Mouse (Mus musculus) heart, postnatal 25 days (tissue): ENCODE measurements around the gene Zfp993. TPM values are rescaled to one million over a fixed set of nuclear protein-coding genes. Genes with fewer than 3 reads are reported as not detected.
"Not testable (repeated sequence)": the region's sequence is repeated elsewhere in the genome, so short reads cannot be mapped to it uniquely, and the experiment has no call there.

Source experiments
- DNase-seq: peaks from one replicate; pipeline ENCODE4 v3.0.0; 2022; ENCODE audit warnings: low spot score
- intact Hi-C: fragments of 180-260 bp; cut with DNase I; formaldehyde crosslinking; loops from one replicate; pipeline ENCODE4 v1.15.1; 2025
- total RNA-seq, 2 experiments: library from RNA; stranded (reverse); gene quantifications; 2 replicates each; pipeline ENCODE4 v1.2.3; 2021

Gene Zfp993
- total RNA-seq: 10 to 100 TPM in 1 of 2 experiments, 1 to 10 TPM in 1; 8.5 to 11.6 TPM

DNA sequence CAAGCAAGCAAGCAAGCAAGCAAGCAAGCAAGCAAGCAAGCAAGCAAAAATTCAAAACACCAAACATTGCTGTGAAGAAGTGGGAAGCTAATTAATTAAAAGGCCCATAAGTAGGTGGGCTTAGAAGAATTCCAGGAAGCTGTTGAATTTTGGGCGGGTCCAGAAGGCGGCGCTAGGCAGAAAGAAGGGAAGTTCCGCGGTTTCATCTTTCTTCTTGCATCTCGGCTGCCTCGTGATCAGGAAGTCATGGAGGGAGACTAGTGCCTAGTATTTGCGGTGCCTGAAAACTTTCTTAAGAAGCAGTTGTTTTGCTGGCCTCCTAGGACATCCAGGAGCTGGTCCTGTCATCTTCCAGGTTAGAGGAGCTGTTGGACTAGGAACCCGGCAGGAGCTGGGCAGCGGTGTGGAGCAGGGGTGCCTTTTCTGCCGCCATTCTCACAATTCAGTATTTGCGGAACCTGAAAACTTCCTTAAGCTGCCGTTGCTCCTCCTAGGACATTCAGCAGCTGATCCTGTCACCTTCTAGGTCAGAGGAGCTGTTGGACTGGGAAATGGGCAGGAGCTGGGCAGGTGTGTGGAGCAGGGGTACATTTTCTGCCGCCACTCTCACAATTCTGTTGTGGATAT is at the start of gene Zfp993:
Zfp993 (plus strand) TSS at position 188 of the 627 bp plus-strand sequence.
- DNase-seq, intact Hi-C loops: not testable (repeated sequence)

DNA sequence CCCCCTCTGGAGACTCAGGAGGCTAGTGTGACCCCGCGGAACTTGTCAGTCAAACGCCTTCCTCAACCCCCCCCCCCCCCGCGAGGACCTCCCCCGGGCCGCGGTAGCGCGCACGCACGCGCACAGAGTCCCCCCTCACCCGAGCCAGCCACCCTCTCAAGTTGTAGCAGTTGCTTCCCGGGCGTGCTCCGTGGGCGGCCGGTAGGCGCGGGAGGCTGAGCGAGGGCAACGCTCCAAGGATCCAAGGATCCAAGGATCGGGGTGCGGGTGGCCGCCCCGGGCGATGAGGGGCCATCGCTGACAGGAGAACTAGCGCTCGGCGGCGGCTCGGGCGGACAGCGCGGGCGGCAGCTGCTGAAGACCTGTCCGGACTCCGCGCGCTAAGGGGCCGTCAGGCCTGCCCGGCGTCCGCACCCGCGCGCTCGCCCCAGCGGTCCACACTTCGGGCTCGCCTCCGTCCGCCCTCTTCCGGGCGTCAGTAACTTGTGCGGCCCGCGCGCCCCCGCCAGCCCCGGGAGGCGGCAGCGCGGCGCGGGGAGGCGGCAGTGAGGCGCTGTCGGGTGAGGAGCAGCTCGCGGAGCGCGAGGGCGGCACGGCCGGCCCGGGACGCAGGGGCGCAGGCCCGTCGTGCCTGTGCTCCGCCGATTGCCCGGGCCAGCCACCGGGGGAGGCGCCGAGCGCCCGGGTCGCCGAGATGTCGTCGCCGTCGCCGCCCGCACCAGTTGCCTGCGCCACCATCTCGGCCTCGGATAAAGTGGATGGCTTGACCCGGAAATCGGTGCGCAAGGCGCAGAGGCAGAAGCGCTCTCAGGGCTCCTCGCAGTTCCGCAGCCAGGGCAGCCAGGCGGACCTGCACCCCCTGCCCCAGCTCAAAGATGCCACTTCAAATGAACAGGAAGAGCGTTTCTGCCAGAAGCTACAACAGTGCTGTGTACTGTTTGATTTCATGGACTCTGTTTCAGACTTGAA is 30.6 kb upstream of the Zfp993 start:
- intact Hi-C loops: not testable (repeated sequence)

DNA sequence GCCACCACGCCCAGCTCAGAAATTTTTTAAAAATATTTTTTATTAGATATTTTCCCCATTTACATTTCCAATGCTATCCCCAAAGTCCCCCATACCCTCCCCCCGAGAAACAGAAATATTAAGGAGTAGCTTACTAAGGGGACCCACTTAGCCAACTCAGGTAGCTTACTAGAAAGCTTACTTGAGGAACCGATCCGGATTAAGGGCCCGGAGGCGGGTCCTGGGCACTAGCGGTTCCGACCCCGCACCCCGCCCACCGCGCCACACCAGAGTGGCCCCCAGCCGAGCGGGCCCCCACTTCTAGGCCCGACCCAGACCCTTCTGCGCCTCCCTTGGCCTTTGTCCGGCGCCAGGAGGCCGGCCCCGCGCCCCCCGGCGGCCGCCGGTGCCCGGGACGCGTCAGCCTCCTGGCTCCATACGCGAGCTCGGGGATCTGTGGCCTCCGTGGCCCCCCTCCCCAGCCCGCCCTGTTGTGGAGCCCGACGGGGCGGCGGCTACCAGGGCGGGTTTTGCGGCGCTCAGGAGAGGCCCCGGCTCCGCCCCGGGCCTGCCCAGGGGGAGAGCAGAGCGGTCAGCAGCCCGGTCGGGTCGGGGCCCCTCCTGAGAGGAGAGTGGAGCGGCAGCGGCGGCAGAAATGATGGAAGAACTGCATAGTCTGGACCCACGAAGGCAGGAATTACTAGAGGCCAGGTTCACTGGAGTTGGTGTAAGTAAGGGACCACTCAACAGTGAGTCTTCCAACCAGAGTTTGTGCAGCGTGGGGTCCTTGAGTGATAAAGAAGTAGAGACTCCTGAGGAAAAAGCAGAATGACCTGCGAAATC is 7.0 kb upstream of the Zfp993 start:
- intact Hi-C loops, DNase-seq: not testable (repeated sequence)

More for the DNA sequence above, 30.6 kb upstream of the Zfp993 start:
- DNase-seq: not testable (repeated sequence)

DNA sequence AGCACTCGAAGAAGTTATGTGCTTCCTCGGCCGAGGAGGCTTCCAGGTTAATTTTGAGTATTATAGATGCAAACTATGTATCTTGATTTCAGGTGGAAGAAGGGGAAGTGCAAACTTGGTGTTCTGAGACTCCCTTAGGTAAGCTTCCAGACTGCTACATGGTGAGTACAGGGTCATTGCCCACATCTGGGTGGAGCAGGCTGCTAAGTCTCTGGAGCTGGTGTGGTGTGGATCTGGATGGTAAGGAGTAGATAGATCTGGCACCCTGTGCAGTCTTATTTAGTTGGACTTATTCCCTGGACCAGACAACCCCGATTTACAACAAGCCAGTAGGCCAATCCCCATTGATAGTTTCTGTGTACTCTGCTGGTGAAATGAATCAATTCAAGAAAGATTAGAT is 33.6 kb downstream of the Zfp993 start:
- intact Hi-C loops, DNase-seq: not testable (repeated sequence)

DNA sequence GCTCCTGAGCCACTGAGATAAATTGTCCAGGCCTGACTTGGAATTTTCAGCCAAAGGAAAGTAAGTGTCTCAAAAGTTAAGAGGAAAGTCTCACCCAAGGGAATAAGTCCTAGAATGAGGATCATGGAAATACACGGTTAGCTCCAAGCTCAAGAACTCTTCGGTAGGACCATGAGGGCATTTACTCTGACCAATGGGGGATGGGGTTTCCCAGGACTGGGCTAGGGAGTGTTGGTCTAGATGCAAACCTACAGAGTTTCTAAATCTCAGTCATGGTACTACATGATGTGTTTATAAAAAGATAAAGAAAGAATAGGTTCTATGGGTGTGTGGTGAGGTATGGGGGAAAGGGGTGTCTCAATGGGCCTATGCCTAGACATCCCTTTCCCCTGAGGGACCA is 38.9 kb downstream of the Zfp993 start:
- DNase-seq, intact Hi-C loops: not testable (repeated sequence)

DNA sequence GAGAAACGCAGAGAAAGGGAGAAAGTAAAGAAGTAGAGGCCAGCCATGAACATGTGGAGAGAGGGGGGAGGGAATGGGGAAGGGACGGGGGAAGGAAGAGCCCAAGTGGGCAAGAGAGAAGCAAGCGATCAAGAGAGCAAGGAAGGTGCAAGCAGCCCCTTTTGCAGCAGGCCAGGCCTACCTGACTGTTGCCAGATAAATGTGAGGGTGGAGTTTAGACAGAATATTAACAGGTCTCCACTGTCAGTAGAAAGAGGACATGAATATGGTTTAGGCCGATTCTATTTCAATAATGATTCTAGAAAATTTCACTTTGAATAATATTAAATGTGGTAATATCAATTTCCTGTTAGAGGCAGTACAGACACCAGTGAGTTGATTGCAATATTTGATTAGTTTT is 39.4 kb downstream of the Zfp993 start:
- intact Hi-C loops: not testable (repeated sequence)

DNA sequence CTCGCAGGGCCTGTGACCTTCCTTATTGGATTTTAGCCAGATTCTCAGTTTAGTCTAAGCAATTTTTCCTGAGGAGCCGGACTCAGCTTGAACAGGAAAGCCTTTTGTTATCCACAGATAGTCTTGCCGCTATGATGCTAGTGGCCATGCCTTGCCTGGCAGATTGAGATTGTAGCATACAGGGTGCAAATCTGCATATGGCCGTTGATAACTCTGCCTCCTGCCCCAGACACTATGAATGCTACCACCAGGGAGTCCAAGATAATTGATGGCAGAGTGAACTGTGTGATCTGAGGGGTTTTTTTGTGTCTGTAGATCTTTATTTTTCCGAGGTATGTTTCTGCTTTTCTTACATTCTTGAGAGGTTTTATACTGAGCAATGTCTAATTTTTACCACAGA is 39.9 kb downstream of the Zfp993 start:
- DNase-seq, intact Hi-C loops: not testable (repeated sequence)

More for the DNA sequence above, 39.4 kb downstream of the Zfp993 start:
- not testable (repeated sequence) for DNase-seq

Other genes with a start within 250 kb of the Zfp993 start
- gene Zfp992, start 161.9 kb upstream of the Zfp993 start, total RNA-seq: 1 to 10 TPM; 2.4 to 2.7 TPM
- 1 to 10 TPM in 1 of 2 experiments, under 1 TPM in 1; 0.91 to 1.1 TPM for gene Zfp981, start 108.9 kb upstream of the Zfp993 start, total RNA-seq